Mouse (Mus musculus) gastrocnemius, postnatal 14 days (tissue): Measurements from ENCODE around the gene Gm49373. TPM values are rescaled to one million over a fixed set of nuclear protein-coding genes. Genes with fewer than 3 reads are reported as not detected.
"Not testable (repeated sequence)": the region's sequence is repeated elsewhere in the genome, so short reads cannot be mapped to it uniquely, and the experiment has no call there.

Experiments
- DNase-seq: peaks from one replicate; pipeline ENCODE4 v3.0.0; 2021; ENCODE audit warnings: mixed read lengths
- intact Hi-C: fragments of 180-260 bp; cut with DNase I; formaldehyde crosslinking; loops from one replicate; pipeline ENCODE4 v1.15.1; 2025; ENCODE audit warnings: low total_unique reads
- total RNA-seq, 2 experiments: library from RNA; stranded (reverse); gene quantifications; 2 replicates each; pipeline ENCODE4 v1.2.3; 2021

The Gm49373 gene
- total RNA-seq, 2 experiments from 2014 or later = 0.13 TPM; not detected in 1

DNA sequence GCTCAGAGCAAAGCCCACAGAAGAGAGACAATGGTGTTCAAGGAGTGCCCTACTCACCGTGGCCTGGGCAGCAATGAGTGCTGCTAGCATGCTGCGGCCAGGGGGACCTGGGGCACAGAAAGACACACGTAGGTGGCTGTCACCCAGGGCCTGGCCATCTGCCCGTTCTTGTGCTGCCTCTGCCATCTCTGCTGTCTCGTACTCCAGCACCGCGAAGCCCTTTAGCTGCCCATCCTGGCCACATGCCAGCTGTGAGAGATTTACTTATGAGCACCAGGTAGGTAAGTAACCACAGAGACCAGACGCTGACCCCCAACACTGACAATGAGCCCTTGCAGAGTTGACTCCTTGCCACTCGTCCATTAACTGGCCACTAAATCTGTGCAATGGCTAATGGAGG lies 8.2 kb upstream of the Gm49373 start:
- DNase-seq = no peak
- intact Hi-C loops = no loop called here

DNA sequence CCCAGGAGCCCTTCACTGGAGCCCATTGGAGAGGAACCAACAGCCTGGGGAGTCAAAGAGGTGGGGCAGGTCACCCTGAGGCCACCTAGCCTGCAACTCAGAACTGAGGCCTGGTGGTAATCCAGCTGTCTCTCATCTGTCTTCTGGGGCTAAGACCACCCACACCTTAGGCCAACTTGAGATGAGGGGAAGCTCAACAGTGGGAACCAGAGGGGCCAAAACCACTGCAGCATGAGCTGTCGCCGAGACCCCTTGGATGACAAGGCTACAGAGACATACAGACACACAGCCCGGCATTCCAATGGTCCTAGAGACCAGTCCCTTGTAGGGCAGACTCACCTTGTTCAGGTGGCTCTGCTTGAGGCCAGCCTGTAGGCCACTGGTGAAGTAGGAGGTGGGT lies 2.7 kb upstream of the Gm49373 start:
- intact Hi-C loops = no loop called here
- DNase-seq = no peak

DNA sequence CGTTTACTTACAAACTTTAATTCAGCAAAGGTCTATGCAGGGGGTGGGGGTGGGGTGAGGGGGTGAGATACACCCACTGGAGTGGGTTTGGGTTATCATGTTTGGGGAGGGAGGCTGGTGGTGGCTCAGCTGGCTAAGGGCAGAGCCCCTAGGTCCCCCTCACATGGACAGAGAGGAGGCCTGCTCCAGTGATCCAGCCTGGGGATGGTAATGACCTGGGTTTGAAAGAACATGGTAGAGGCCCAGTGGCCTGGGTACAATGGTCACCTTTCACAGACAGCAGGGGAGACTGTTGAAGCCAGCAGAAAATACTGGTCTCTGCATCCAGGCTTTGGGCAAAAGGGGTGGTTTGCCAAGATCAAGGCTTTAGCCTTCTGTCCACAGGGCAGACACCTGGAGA lies 1.3 kb upstream of the Gm49373 start:
- intact Hi-C loops = no loop called here
- DNase-seq = no peak

DNA sequence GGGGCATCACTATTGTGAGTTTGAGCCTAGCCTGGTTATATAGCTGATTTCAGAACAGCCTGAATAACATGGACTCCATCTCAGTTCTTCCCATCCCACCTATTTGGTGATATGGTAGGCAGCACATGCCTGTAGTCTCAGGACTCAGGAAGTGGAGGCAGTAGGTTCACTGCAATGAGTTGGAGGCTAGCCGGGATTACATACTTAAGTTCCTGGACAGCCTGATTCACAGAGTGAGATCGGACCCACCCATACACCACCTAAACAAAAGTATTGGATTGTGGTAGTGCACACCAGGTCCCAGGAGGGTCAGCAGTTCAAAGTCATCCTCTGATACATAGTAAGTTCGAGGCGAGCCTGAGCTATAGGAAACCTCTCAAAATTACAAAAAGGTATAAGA lies 255 bp downstream of the Gm49373 start:
- intact Hi-C loops = no loop called here
- DNase-seq = no peak

DNA sequence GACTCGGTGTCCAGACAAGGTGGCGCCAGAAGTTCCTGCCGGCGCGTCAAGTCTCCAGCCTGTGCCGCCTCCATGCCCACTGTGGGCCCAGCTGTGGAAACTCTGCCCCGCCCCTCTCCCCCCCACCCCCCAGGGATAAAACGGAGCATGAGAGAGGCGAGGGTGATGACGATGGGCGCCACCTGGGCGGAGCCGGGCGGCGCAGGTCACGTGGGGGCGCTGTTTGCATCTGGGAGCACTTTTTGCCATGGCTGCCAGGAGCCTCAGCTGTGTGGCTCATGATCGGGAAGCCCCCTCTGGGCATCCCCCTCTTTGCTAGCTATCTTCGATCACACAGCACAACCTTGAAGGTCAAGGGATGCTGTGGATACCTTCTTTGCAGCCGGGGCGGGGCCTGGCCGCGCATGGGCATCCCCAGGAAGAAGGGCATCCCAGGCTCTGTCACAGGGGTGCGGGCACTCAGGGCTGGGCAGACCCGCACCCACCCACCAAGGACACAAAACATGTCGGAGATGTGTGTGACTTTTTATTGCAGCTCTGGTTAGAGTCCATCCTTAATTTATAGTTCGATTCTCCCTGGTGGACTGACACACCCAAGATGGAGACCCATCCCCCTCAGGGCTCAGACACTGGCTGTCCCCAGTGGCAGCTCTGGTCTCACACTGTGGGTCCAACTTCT lies 5.8 kb downstream of the Gm49373 start, which contains the start of gene Zglp1:
Gene Zglp1 (minus strand): TSS at position 88 of the 679 bp plus-strand sequence.
- intact Hi-C loops = no loop called here
- no peak for DNase-seq

DNA sequence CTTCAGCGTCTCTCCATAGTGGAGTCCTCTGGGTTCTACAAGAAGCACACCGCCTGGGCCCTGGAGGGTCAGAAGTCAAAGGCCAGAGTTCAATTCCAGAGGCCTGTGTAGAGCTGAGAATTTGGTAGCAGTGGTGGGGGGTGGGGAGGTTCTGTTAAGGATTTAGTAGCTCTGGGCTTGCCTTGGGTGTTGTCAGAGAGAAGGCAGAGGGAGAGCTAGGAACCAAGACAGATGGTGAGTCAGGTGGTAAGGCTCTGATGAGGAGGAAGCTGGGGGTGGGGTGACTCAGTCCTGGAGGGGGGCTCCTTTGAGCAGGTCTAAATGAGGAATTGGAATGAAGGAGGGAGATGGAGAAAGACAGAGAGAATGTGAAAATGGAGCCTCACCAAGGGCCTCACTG lies 10.0 kb downstream of the Gm49373 start:
- intact Hi-C loops = no loop called here
- no peak for DNase-seq

DNA sequence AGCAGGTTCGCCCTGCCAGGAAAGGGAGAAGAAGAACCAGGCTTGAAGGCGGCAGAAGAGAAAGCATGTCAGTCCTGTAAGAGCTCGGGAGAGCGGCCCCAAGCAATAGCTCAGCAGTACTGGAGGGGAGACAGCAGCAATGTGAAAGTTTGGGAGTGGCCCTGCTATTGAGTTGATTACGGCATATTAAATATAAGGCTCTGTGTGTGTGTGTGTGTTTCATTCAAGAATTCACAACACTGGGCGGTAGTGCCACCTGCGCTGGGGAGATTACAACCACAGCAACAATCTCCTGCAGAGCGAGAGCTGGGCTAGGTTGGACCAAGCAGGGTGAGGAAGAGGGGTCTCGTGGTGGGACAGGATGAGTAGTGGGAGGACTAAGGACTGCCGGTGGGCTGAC lies 21.3 kb downstream of the Gm49373 start:
- intact Hi-C loops = no loop called here
- no peak for DNase-seq

DNA sequence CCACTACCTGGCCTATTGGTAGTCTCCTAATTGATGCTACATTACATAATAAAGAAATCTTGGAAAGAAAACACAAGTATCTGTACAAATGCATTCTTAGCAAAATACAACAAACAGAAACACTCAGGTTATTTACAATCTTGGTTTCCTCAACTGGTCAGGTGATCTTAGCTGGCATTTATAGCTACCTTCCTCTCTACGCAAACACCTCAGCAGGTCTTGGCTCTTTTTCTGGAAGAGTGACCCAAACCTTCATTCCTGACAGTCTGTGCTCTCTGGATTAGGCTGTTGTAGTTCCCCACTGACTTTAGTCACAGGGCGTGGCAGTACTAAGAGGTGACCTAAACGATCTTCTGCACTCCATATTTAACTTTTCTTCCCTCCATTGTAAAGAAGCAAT lies 27.7 kb downstream of the Gm49373 start:
- no peak for DNase-seq
- intact Hi-C loops = no loop called here

DNA sequence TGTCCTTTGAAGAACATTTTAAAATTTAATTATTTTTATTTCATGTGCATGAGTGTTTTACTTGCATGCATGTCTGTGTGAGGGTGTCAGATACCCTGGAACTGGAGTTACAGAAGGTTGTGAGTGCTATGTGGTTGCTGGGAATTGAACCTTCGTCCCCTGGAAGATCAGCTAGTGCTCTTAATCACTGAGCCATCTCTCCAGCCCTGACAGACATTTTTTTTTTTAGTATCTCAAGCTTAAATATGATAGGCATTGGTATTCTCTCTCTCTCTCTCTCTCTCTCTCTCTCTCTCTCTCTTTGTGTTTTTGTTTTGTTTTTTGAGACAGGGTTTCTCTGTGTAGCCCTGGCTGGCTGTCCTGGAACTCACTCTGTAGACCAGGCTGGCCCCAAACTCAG lies 28.1 kb downstream of the Gm49373 start:
- DNase-seq, intact Hi-C loops: not testable (repeated sequence)

DNA sequence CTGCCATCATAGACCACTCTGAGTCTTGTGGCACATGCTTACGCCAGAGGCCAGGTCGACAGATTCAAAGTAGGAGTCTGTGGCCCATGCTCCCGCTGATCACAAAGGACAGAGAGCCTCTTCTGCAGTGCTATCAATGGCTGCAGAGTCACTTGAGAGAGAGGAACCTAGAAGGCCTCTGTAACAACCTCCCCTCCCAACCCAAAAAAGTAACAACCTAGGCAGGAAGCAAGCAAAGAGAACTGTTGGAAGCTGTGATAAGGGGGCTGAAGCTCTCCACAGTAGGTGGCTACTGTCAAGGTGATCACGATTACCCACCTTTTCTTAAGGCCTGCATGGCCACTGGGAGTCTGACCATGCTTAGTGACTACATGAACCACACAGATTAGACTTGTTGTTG lies 29.3 kb downstream of the Gm49373 start:
- intact Hi-C loops = no loop called here
- no peak for DNase-seq

DNA sequence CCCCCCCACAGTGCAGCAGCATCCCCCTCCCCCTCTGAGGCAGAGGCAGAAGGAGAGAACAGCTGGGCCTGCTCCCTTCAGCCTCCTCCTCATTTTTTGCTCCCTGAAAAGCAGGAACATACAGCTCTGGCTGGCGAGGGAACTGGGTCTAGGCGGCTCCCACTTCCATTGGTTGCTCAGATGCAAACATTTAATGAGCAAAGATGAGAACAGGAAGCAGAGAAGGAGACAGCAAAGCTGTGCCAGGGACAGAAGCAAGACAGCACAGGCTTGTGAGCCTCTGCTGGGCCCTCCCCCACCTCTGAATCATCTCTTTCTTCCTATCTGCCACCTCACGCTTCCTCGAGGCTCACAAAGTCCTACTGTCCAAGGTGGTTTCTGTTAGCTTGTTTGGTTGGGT lies 31.6 kb downstream of the Gm49373 start:
- intact Hi-C loops = no loop called here
- DNase-seq = no peak

DNA sequence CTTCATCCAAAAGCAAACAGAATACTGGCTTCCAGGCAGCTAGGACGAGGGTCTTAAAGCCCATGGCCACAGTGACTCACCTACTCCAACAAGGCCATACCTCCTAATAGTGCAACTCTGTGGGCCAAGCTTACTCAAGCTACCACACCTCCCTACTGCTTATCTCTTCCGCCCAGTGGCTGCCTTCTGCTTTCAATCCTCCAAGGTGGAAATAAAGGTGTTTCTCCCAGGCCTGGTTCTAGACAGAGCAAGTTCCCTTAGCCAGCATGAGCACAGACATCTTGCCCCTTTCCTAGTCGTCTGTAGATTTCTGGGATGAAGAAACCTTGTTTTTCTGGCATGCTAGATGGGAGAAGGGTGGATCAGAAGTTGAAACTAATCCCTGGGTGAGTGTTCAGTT lies 33.1 kb downstream of the Gm49373 start:
- intact Hi-C loops = no loop called here

DNA sequence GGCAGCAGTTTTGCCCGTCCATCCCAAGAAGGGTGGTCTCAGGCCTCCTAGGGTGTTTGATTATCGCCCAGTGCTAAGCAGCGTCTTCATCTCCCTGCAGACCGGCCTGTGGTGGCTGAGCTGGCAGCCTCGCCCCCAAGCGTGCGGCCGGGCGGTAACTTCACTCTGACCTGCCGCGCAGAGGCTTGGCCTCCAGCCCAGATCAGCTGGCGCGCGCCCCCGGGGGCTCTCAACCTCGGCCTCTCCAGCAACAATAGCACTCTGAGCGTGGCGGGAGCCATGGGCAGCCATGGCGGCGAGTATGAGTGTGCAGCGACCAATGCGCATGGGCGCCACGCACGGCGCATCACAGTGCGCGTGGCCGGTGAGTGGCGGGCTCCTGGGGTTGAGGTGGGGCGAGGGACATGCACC lies 35.4 kb downstream of the Gm49373 start:
- intact Hi-C loops = no loop called here
- DNase-seq = peak; percentile 25

More for the DNA sequence above, 33.1 kb downstream of the Gm49373 start:
- DNase-seq = no peak

DNA sequence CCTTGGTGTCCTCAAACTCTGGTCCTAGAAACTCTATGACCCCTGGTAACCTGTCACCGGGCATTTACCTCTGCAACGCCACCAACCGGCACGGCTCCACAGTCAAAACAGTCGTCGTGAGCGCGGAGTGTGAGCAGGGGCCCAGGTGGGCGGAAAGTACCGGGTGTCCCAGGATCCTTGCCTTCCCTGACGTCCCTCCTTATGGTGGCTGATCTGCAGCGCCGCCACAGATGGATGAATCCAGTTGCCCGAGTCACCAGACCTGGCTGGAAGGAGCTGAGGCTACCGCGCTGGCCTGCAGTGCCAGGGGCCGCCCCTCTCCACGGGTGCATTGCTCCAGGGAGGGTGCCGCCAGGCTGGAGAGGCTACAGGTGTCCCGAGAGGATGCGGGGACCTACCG lies 36.2 kb downstream of the Gm49373 start:
- DNase-seq = peak; percentile 5
- intact Hi-C loops = no loop called here

DNA sequence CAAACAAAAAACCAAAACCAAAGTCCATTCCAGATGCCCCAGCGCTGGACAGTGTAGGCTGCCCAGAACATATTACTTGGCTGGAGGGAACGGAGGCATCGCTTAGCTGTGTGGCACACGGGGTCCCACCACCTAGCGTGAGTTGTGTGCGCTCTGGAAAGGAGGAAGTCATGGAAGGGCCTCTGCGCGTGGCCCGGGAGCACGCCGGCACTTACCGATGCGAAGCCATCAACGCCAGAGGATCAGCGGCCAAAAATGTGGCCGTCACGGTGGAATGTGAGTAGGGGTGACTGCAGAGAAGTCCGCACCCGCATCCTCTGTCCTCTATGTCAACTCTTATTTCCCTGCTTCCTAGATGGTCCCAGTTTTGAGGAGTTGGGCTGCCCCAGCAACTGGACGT lies 36.7 kb downstream of the Gm49373 start:
- intact Hi-C loops = no loop called here
- no peak for DNase-seq

DNA sequence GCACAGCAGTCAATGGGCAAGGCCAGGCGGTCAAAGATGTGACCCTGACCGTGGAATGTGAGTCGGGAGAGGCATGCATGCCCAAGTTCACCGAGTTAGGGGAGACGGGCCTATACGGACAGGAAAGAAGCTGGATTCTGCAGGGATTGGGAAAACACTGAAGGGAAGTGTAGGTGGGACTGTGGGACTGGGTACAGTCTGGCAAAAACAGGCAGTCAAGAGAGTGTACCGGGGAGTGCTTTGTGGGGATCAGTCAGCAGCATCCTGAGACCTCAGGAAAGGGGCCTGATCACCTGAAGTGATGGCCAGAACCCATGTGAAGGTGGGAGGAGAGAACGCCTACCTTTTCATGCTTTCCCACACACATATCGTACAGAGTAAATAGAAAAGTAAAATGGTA lies 37.3 kb downstream of the Gm49373 start:
- intact Hi-C loops = no loop called here
- DNase-seq = no peak

DNA sequence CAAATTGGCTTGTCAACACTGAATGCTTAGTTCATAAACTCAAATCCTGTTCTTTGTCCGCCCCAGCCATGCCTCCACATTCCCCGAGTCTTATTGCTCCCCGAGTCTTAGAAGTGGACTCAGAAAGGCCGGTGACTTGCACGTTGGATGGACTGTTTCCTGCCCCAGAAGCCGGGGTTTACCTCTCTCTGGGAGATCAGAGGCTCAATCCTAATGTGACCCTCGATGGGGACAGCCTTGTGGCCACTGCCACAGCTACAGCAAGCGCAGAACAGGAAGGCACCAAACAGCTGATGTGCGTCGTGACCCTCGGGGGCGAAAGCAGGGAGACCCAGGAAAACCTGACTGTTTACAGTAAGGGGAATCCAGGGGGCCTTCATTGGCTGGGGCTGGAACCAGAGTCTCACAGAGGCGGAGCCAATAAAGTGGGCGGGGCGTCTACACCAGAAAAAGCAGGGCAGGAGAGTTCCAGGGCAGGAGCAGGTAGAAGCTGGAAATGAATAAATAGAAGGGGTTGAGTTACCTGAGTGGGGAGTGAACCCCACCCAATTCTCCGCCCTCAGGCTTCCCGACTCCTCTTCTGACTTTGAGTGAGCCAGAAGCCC lies 38.3 kb downstream of the Gm49373 start:
- no peak for DNase-seq
- intact Hi-C loops = loop anchor here (5.0 kb wide), 1 partner anchor 103 kb away; no protein-coding TSS in a partner anchor

DNA sequence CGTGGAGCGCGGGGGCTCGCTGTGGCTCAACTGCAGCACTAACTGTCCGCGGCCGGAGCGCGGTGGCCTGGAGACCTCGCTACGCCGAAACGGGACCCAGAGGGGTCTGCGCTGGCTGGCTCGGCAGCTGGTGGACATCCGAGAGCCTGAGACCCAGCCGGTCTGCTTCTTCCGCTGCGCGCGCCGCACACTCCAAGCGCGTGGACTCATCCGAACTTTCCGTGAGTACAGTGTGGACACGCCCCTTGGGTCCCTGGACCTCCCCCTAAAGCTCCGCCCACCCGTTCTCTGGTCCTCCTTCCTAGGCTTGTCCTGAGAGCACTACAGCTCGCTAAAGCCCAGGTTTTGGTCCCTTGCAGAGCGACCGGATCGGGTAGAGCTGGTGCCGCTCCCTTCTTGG lies 39.8 kb downstream of the Gm49373 start:
- DNase-seq = peak; percentile 85
- intact Hi-C loops = loop anchor here (5.0 kb wide), 1 partner anchor 104 kb away; no protein-coding TSS in a partner anchor

DNA sequence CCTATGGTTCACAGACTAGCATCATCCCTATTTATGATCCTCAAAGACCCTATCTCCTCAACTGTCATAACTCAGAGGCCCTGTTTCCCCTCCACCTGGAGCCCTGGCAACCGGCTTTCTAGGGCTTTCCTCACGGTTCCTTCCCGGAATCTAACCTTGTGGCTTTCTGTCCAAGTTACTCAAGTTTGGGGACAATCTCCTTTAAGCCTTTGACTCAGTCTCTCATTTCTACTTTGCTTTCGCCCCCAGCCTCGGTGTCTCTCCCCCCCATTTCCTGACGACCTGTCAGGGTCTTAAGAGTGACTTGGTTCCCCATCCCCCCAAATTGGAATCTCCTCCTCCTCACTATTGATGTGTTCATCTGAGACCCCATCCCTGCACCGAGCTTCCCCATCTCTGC lies 40.4 kb downstream of the Gm49373 start:
- no peak for DNase-seq
- intact Hi-C loops = loop anchor here (5.0 kb wide), 1 partner anchor 105 kb away; no protein-coding TSS in a partner anchor

DNA sequence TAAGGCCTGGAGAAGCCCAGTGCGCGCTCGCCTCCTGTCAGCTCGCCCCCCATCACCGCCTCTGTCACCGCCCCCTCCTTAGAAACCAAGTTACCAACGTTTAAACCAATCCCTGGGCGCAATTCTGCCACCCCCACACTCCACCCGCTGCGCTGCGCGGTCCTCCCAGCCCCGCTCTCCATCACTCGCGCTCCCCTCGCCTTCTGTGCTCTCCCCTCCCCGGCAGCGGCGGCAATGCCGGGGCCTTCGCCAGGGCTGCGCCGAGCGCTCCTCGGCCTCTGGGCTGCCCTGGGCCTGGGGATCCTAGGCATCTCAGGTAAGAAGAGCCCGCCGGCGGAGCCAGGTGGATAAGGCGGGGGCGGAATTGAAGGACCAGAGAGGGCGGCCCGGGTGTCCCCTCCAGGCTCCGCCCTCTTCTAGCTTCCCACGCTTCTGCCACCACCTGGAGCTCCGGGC lies 41.0 kb downstream of the Gm49373 start, which contains the start of gene Icam5:
Gene Icam5 (plus strand): TSS at position 178 of the 456 bp plus-strand sequence.
- intact Hi-C loops = loop anchor here (5.0 kb wide), 1 partner anchor 105 kb away; no protein-coding TSS in a partner anchor
- peak; percentile 23 for DNase-seq
